Mouse (Mus musculus): Measurements from ENCODE around the gene Uprt. TPM values are rescaled to one million over a fixed set of nuclear protein-coding genes. Genes with fewer than 3 reads are reported as not detected.

Uprt gene
- 4.9 and 5.3 TPM in 2 replicates for polyA plus RNA-seq (2012; rRNA removed)

GRCm38 (mm10) chrX:104482572-104483443, at the start of gene Uprt:
Gene Uprt, plus strand, starts transcription at chrX:104482818.

Other genes starting within 250 kb of the Uprt start
- gene Abcb7, start 69.0 kb upstream of the Uprt start, polyA plus RNA-seq (2012; rRNA removed) = 6.0 and 6.8 TPM in 2 replicates
- gene Zdhhc15, start 188.2 kb downstream of the Uprt start, polyA plus RNA-seq (2012; rRNA removed) = 0.49 and 0.54 TPM in 2 replicates

All from colon, adult 2 months (tissue).